Mouse (Mus musculus) heart, adult 18-20 months (tissue): ENCODE data around the gene Erg28. TPM values are rescaled to one million over a fixed set of nuclear protein-coding genes. Genes with fewer than 3 reads are reported as not detected.

Experiments used
- DNase-seq, 2 experiments: peaks; one replicate each; pipeline ENCODE4 v3.0.0; 2021 to 2022; ENCODE audit warnings: mixed read lengths in 1 of 2
- long read RNA-seq, 2 experiments: library from polyadenylated mRNA; stranded (forward); transcript quantifications; one replicate each; pipeline ENCODE4 v2.0.0; 2021
- total RNA-seq, 2 experiments: library from RNA; stranded (reverse); gene quantifications; 2 replicates each; pipeline ENCODE4 v1.2.3; 2021

Erg28 gene
- 1 to 10 TPM; 4.7 to 8.0 TPM for total RNA-seq
- long read RNA-seq, experiment 1, partial matches to known transcripts, result 0 of 3 reads
- long read RNA-seq, experiment 1, other reads (novel, unspliced or antisense), result 1 of 3 reads
- long read RNA-seq, experiment 2, partial matches to known transcripts, result 0 of 3 reads
- long read RNA-seq, experiment 2, other reads (novel, unspliced or antisense), result 0 of 3 reads

- peak; percentile 95 to 96 for DNase-seq
These were observed at the start of gene Erg28, which contains the start of gene Ttll5 for GRCm38 (mm10) chr12:85824438-85825264. Gene Erg28, minus strand, starts transcription at chr12:85824550. Gene Ttll5, plus strand, starts transcription at chr12:85824659.

GRCm38 (mm10) chr12:85869423-85869822 is 45.1 kb upstream of the Erg28 start:
- DNase-seq, result peak; percentile 59 to 76

- no peak for DNase-seq
These were observed 42.8 kb upstream of the Erg28 start for GRCm38 (mm10) chr12:85867125-85867524.

- no peak for DNase-seq
These were observed 42.3 kb upstream of the Erg28 start for GRCm38 (mm10) chr12:85866624-85867023.

- peak; percentile 25 to 29 for DNase-seq
These were observed 41.2 kb upstream of the Erg28 start for GRCm38 (mm10) chr12:85865526-85865925.

- DNase-seq, result no peak
These were observed 38.2 kb upstream of the Erg28 start for GRCm38 (mm10) chr12:85862514-85862913.

- peak; percentile 27 to 40 for DNase-seq
These were observed 35.3 kb upstream of the Erg28 start for GRCm38 (mm10) chr12:85859511-85860189.

- no peak for DNase-seq
These were observed 34.8 kb upstream of the Erg28 start for GRCm38 (mm10) chr12:85859111-85859510.

- DNase-seq, result no peak
These were observed 33.0 kb upstream of the Erg28 start for GRCm38 (mm10) chr12:85857300-85857699.

GRCm38 (mm10) chr12:85854271-85854670 is 29.9 kb upstream of the Erg28 start:
- peak in 1 of 2 experiments; percentile 17 for DNase-seq

GRCm38 (mm10) chr12:85853836-85854235 is 29.5 kb upstream of the Erg28 start:
- no peak for DNase-seq

GRCm38 (mm10) chr12:85850661-85851060 is 26.3 kb upstream of the Erg28 start:
- DNase-seq, result no peak

- peak; percentile 43 to 52 for DNase-seq
These were observed 24.0 kb upstream of the Erg28 start for GRCm38 (mm10) chr12:85848164-85848958.

GRCm38 (mm10) chr12:85839371-85840000 is 15.1 kb upstream of the Erg28 start:
- no peak for DNase-seq

- DNase-seq, result no peak
These were observed 13.4 kb upstream of the Erg28 start for GRCm38 (mm10) chr12:85837765-85838164.

GRCm38 (mm10) chr12:85834543-85834942 is 10.2 kb upstream of the Erg28 start:
- no peak for DNase-seq

GRCm38 (mm10) chr12:85830691-85831090 is 6.3 kb upstream of the Erg28 start:
- peak; percentile 56 to 58 for DNase-seq

- DNase-seq, result no peak
These were observed 5.5 kb upstream of the Erg28 start for GRCm38 (mm10) chr12:85829866-85830265.

- DNase-seq, result no peak
These were observed 4.5 kb upstream of the Erg28 start for GRCm38 (mm10) chr12:85828856-85829255.

GRCm38 (mm10) chr12:85825822-85826221 is 1.5 kb upstream of the Erg28 start:
- no peak for DNase-seq

GRCm38 (mm10) chr12:85825361-85825760 is 1.0 kb upstream of the Erg28 start:
- DNase-seq, result no peak

GRCm38 (mm10) chr12:85822051-85822450 is 2.3 kb downstream of the Erg28 start:
- no peak for DNase-seq
